Mouse (Mus musculus) myocyte (in vitro differentiated cells): ENCODE measurements at regions not wholly inside any gene's neighbourhood (a gene's known extent, or its start where the extent isn't known, plus 50 kb on each side); places are given as distances from the start of the nearest gene placed in this dataset.

Experiments
- H3K27me3 ChIP-seq: one replicate; pipeline ENCODE4 v1.6.1; 2011; ENCODE audit not compliant: control insufficient read depth, insufficient read depth, insufficient read length
- H3K36me3 ChIP-seq: one replicate; pipeline ENCODE4 v1.6.1; 2011; ENCODE audit not compliant: control insufficient read depth, insufficient read depth
- H3K4me2 ChIP-seq: one replicate; pipeline ENCODE4 v1.6.1; 2011; ENCODE audit warnings: low read depth, control low read depth
- H3K4me3 ChIP-seq: one replicate; pipeline ENCODE4 v1.5.1; 2011; ENCODE audit warnings: mild to moderate bottlenecking, control low read depth, moderate library complexity
- H3K79me2 ChIP-seq: one replicate; pipeline ENCODE4 v1.6.1; 2011; ENCODE audit not compliant: control insufficient read depth, insufficient read depth
- H3ac ChIP-seq: one replicate; pipeline ENCODE4 v1.6.1; 2011; ENCODE audit not compliant: control insufficient read depth, insufficient read length
- CEBPB ChIP-seq: IDR thresholded peaks from 2 replicates; pipeline ENCODE4 v1.6.1; 2011; ENCODE audit warnings: mild to moderate bottlenecking, moderate library complexity; ENCODE audit not compliant: poor library complexity, insufficient read depth, severe bottlenecking
- E2F4 ChIP-seq: IDR thresholded peaks from one replicate; pipeline ENCODE4 v1.6.1; 2011; ENCODE audit warnings: mild to moderate bottlenecking, control low read depth, moderate library complexity; ENCODE audit not compliant: insufficient read depth
- MAX ChIP-seq: IDR thresholded peaks from one replicate; pipeline ENCODE4 v1.6.1; 2011; ENCODE audit warnings: low read depth, mild to moderate bottlenecking, control low read depth
- MYOD1 ChIP-seq, 3 experiments: IDR thresholded peaks; one replicate each; pipeline ENCODE4 v1.6.1; 2011; ENCODE audit warnings: control low read depth in 2 of 3, low read depth in 2 of 3, mild to moderate bottlenecking in 2 of 3, moderate library complexity in 1 of 3; ENCODE audit not compliant: insufficient read length in 2 of 3, control insufficient read depth in 1 of 3
- MYOG ChIP-seq, 3 experiments: IDR thresholded peaks; one replicate each; pipeline ENCODE4 v1.6.1; 2011; ENCODE audit warnings: control low read depth in 2 of 3, low read depth in 2 of 3, mild to moderate bottlenecking in 2 of 3; ENCODE audit not compliant: insufficient read length in 2 of 3, control insufficient read depth in 1 of 3, insufficient read depth in 1 of 3
- POLR2A ChIP-seq: IDR thresholded peaks from one replicate; pipeline ENCODE4 v1.6.1; 2011; ENCODE audit warnings: low read depth, mild to moderate bottlenecking, control low read depth, moderate library complexity; ENCODE audit not compliant: insufficient read length
- POLR2AphosphoS2 ChIP-seq: IDR thresholded peaks from one replicate; pipeline ENCODE4 v1.6.1; 2011; ENCODE audit warnings: low read depth, control low read depth; ENCODE audit not compliant: insufficient read length
- REST ChIP-seq: IDR thresholded peaks from one replicate; pipeline ENCODE4 v1.6.1; 2011; ENCODE audit warnings: mild to moderate bottlenecking, control low read depth, moderate library complexity; ENCODE audit not compliant: insufficient read depth, insufficient read length
- SRF ChIP-seq: IDR thresholded peaks from one replicate; pipeline ENCODE4 v1.6.1; 2011; ENCODE audit warnings: low read depth; ENCODE audit not compliant: control insufficient read depth, insufficient read length
- TCF12 ChIP-seq: IDR thresholded peaks from one replicate; pipeline ENCODE4 v1.6.1; 2011; ENCODE audit warnings: mild to moderate bottlenecking, control low read depth; ENCODE audit not compliant: poor library complexity, insufficient read depth, severe bottlenecking
- TCF3 ChIP-seq: IDR thresholded peaks from one replicate; pipeline ENCODE4 v1.6.1; 2011; ENCODE audit warnings: low read depth, control low read depth; ENCODE audit not compliant: insufficient read length
- USF1 ChIP-seq: IDR thresholded peaks from one replicate; pipeline ENCODE4 v1.6.1; 2011; ENCODE audit warnings: low read depth, mild to moderate bottlenecking, control low read depth, moderate library complexity

DNA sequence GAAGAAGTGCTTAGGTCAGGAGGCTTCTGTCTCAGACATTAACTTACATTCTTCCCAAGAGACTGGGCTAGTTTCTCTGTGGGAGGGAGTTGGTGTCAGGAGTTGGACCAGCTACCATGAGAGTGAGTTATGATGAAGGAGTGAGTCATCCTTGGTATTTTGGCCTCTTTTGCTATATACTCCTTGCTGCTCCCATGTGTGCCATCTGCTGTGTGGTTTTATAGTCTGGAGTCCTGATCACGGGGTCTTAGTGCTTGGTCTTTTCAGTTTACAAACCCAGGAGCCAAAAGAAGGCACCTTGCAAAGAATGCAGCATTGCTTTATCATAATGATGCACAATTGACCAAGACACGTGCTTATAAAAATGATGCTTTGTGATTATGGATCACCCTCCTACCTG lies 56.6 kb downstream of the Zfp503 start:
- H3K4me3 ChIP-seq = no peak overlapping the region
- H3ac ChIP-seq = no peak overlapping the region
- H3K36me3 ChIP-seq = no peaks in the 10 kb centered on the region
- TF ChIP-seq USF1 (peak; percentile 77), SRF (no peak), MYOG (IDR thresholded peaks at IDR 0.05; ENCODE audit: control insufficient read depth in 1 of 3, insufficient read depth in 1 of 3, insufficient read length in 2 of 3, low read depth in 2 of 3) (peak in 1 of 3 experiments; percentile 22), MAX (no peak), MYOD1 (IDR thresholded peaks at IDR 0.05; ENCODE audit: control insufficient read depth in 1 of 3, insufficient read length in 2 of 3, low read depth in 2 of 3) (peak in 2 of 3 experiments; percentile 36 to 46), POLR2AphosphoS2 (no peak), TCF3 (no peak)
- no peaks in the 10 kb centered on the region for H3K27me3 ChIP-seq
- H3K79me2 ChIP-seq = no peaks in the 10 kb centered on the region
- peak overlapping the region; percentile 67 for H3K4me2 ChIP-seq

DNA sequence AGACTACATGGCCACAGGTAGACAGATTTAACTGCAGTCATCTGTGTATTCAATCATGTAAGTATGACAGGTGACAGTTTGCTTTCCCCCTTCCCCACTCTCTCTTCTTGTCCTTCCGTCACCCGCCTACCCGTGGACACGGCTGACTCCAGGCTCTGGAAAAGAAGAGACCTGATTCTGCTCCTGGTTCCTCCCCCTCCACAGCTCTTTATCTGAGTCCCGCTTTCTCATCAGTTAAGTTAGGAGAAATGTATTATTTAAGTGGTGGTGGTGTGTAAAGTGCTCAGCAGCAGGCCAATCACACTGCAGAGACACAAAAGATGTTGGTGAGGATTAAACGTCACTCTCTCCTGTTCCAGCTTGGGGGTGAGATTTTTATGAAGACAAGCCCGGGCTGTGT lies 57.5 kb downstream of the Zfp503 start:
- Histone ChIP-seq H3K79me2 (no peaks in the 10 kb centered on the region), H3K36me3 (no peaks in the 10 kb centered on the region), H3K4me3 (no peak overlapping the region), H3K27me3 (no peaks in the 10 kb centered on the region), H3ac (no peak overlapping the region), H3K4me2 (peak overlapping the region; percentile 67)
- TF ChIP-seq MAX (no peak), POLR2A (no peak)

DNA sequence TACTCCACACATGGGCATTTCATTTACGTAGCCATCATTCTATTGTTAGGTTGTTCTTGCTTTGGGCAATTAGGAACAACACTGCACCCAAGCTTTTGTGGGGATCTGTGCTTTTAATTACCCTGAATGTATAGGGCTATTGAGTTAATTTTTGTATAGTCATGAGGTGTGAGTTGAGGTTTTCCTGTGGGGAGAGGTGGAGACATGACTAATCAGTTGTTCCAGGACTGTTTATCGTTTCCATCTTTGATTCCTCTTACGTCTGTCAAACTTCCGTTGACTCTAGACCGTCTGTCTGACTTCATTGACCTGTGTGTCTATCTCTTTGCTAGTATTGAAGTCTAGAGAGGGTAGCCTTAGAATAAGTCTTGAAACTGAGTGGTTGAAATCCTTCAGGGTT lies 60.4 kb downstream of the Zfp503 start:
- Histone ChIP-seq H3K79me2 (no peaks in the 10 kb centered on the region), H3ac (no peak overlapping the region), H3K4me2 (no peak overlapping the region), H3K4me3 (no peak overlapping the region), H3K27me3 (no peaks in the 10 kb centered on the region), H3K36me3 (no peaks in the 10 kb centered on the region)
- TF ChIP-seq TCF3 = no peak
- no peak for TF ChIP-seq USF1
- TF ChIP-seq TCF12 = no peak
- no peak for TF ChIP-seq POLR2AphosphoS2
- TF ChIP-seq E2F4 = no peak
- TF ChIP-seq MAX = no peak

DNA sequence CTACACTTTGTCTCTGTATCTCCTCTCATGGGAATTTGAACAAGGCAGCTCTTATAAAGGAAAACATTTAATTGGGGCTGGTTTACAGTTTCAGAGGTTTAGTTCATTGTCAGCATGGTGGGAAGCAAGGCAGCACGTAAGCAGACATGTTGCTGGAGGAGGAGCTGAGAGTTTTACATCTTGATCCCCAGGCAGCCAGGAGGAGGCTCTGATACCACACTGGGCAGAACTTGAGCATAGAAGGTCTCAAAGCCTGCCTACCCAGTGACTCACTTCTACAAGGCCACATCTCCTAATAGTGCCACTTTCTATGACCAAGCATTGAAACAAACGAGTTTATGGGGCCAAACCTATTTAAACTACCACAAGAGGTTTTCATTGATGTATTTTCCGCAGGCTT lies 67.9 kb upstream of the Comtd1 start:
- H3K36me3 ChIP-seq = no peaks in the 10 kb centered on the region
- TF ChIP-seq MAX = no peak
- TF ChIP-seq USF1 = no peak
- no peak for TF ChIP-seq TCF12
- TF ChIP-seq REST = no peak
- TF ChIP-seq SRF = no peak
- no peak for TF ChIP-seq MYOD1 (IDR thresholded peaks at IDR 0.05; ENCODE audit: control insufficient read depth in 1 of 3, insufficient read length in 2 of 3, low read depth in 2 of 3)
- TF ChIP-seq POLR2AphosphoS2 = no peak
- H3K27me3 ChIP-seq = no peaks in the 10 kb centered on the region
- H3K4me3 ChIP-seq = no peak overlapping the region
- no peak overlapping the region for H3K4me2 ChIP-seq
- H3ac ChIP-seq = no peak overlapping the region
- H3K79me2 ChIP-seq = no peaks in the 10 kb centered on the region

DNA sequence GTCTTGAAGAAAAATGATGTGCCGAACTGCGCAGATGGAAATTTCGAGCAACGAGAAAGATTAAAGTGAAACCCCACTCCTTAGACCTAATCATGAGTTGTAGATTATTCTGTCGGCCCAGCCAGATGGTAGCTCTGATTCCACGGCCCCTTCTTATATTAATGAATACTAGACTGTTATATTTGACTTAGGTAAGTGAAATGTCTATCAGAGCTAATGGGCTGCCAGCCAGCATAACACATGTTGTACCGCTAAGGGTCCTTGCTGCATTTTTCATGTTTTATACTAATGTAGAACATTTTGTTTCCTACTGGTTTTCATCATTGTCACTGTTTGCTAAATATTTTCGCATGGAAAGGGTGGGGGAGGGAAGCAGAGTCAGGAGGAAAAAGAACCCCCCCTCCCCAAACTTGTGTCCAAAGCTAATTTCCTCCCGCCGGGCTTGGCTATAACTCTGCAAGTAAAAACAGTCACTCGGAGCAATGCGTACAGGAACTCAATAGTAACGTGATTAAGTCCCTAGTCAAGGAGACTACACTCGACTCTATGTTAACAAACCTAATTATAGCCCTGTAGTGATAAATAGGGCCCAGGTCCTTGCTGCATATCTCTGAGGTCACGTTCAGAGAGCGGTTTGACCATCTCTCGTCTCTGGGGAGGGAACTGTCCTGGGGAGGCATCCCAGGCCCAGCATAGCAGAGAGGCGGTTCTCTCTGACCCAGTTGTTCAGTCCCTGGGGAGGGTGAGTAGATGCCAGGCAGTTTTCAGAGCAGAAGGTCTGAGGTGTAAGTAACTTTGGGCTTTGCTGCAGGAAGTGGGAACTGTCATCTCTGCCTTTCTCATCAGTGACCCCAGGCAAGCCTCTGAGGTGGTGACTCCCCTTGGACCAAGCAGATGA lies 56.0 kb upstream of the Comtd1 start:
- Histone ChIP-seq H3K4me2 (no peak overlapping the region), H3K36me3 (no peaks in the 10 kb centered on the region), H3K4me3 (no peak overlapping the region), H3K27me3 (peaks cover 11% of the 10 kb centered on the region), H3K79me2 (no peaks in the 10 kb centered on the region), H3ac (no peak overlapping the region)
- no peak for TF ChIP-seq USF1
- no peak for TF ChIP-seq MYOD1 (IDR thresholded peaks at IDR 0.05; ENCODE audit: control insufficient read depth in 1 of 3, insufficient read length in 2 of 3, low read depth in 2 of 3)
- TF ChIP-seq POLR2A = no peak
- TF ChIP-seq SRF = no peak
- no peak for TF ChIP-seq MYOG (IDR thresholded peaks at IDR 0.05; ENCODE audit: control insufficient read depth in 1 of 3, insufficient read depth in 1 of 3, insufficient read length in 2 of 3, low read depth in 2 of 3)
- no peak for TF ChIP-seq POLR2AphosphoS2
- no peak for TF ChIP-seq TCF12
- TF ChIP-seq REST = no peak
- TF ChIP-seq E2F4 = no peak
- no peak for TF ChIP-seq CEBPB
